ENCODE assay signal across 8 mouse cellular contexts in genomic region chr10:20312736-20313301, GRCm38 (mm10). TPM values are rescaled to one million over a fixed set of nuclear protein-coding genes. Genes with fewer than 3 reads are reported as not detected.
A peak's percentile ranks its signal among the peaks of the same experiment; 100 is the strongest.
DNase-seq lines count a peak whose midpoint lies in the region; ATAC-seq and TF ChIP-seq lines count a peak whose summit lies in the region.

No protein-coding gene starts in this region.

- ATAC-seq in erythroblast, adult 5-6 weeks (replicated peaks; ENCODE audit: low FRiP score, poor library complexity, severe bottlenecking): peak; percentile 60
- peak; percentile 80 for ATAC-seq in heart, embryonic 11.5 days (replicated peaks; ENCODE audit: insufficient number of reproducible peaks, low FRiP score, low TSS enrichment)
- ATAC-seq in kidney, embryonic 15.5 days (replicated peaks; ENCODE audit: low FRiP score): peak; percentile 85
- ATAC-seq in limb, embryonic 15.5 days (ENCODE audit: insufficient number of reproducible peaks, low FRiP score, low TSS enrichment, low read depth): peak; percentile 56
- ATAC-seq in midbrain, postnatal 0 days (ENCODE audit: low FRiP score): peak; percentile 83

- no peak for TF ChIP-seq CTCF in brain, embryonic 14.5 days (IDR thresholded peaks at IDR 0.05; ENCODE audit: borderline replicate concordance, extremely low read depth, insufficient read depth, insufficient read length)
- no peak for TF ChIP-seq CTCF in midbrain, postnatal 0 days (IDR thresholded peaks at IDR 0.05)

- H3K36me3 ChIP-seq in heart, embryonic 11.5 days (ENCODE audit: control insufficient read depth, insufficient read depth, low read length): no peaks in the 10 kb centered on the region
- peaks cover 3% of the 10 kb centered on the region; the same call in 1 of the 2 replicates for H3K36me3 ChIP-seq in kidney, embryonic 15.5 days
- no peaks in the 10 kb centered on the region for H3K36me3 ChIP-seq in limb, embryonic 15.5 days
- no peaks in the 10 kb centered on the region for H3K36me3 ChIP-seq in midbrain, postnatal 0 days (ENCODE audit: insufficient read depth, low read length)

- no peak; the same call in 1 of the 2 replicates for TF ChIP-seq POLR2A in brain, embryonic 14.5 days (IDR thresholded peaks at IDR 0.05; ENCODE audit: borderline replicate concordance, extremely low read depth, insufficient read depth, insufficient read length, poor library complexity, severe bottlenecking)

- peak overlapping the region; percentile 85 for H3K4me3 ChIP-seq in heart, embryonic 11.5 days (ENCODE audit: low read depth, low read length)
- H3K4me3 ChIP-seq in kidney, embryonic 15.5 days (replicated peaks): peak overlapping the region; percentile 92
- H3K4me3 ChIP-seq in limb, embryonic 15.5 days: peak overlapping the region; percentile 70
- peak overlapping the region; percentile 78 for H3K4me3 ChIP-seq in midbrain, postnatal 0 days (ENCODE audit: low read depth, low read length)

- DNase-seq in CD4-positive helper T cell, adult 2 months (ENCODE audit: low read depth, low spot score): peak; percentile 94
- peak; percentile 95 for DNase-seq in brain, embryonic 14.5 days (ENCODE audit: low read depth)
- DNase-seq in midbrain, postnatal 0 days (ENCODE audit: low spot score): peak; percentile 92
- DNase-seq in spleen, postnatal 10 days (ENCODE audit: low spot score in 2 of 2): peak; percentile 78 to 88

- peak overlapping the region; percentile 99 for H3K9ac ChIP-seq in heart, embryonic 11.5 days (ENCODE audit: low read depth, low read length)
- peak overlapping the region; percentile 94 for H3K9ac ChIP-seq in kidney, embryonic 15.5 days
- peak overlapping the region; percentile 95 for H3K9ac ChIP-seq in limb, embryonic 15.5 days
- H3K9ac ChIP-seq in midbrain, postnatal 0 days (replicated peaks; ENCODE audit: low read length, poor library complexity, severe bottlenecking): peak overlapping the region; percentile 98

- WGBS in heart, embryonic 11.5 days (ENCODE audit: insufficient replicate concordance): under 1% methylated on average over 46 of the region's 54 CpGs
- WGBS in kidney, embryonic 15.5 days: under 1% methylated on average over 54 of the region's 54 CpGs
- under 1% methylated on average over 54 of the region's 54 CpGs for WGBS in limb, embryonic 15.5 days
- 1% methylated on average over 37 of the region's 54 CpGs for WGBS in midbrain, postnatal 0 days

- H3K9me3 ChIP-seq in heart, embryonic 11.5 days (replicated peaks; ENCODE audit: control insufficient read depth, low read length): no peaks in the 10 kb centered on the region
- H3K9me3 ChIP-seq in kidney, embryonic 15.5 days (replicated peaks): no peaks in the 10 kb centered on the region
- H3K9me3 ChIP-seq in limb, embryonic 15.5 days: no peaks in the 10 kb centered on the region
- no peaks in the 10 kb centered on the region for H3K9me3 ChIP-seq in midbrain, postnatal 0 days (ENCODE audit: low read length)

- no peaks in the 10 kb centered on the region for H3K27me3 ChIP-seq in heart, embryonic 11.5 days (ENCODE audit: control insufficient read depth, insufficient read depth, low read length)
- no peaks in the 10 kb centered on the region for H3K27me3 ChIP-seq in kidney, embryonic 15.5 days
- H3K27me3 ChIP-seq in limb, embryonic 15.5 days: no peaks in the 10 kb centered on the region
- no peaks in the 10 kb centered on the region for H3K27me3 ChIP-seq in midbrain, postnatal 0 days (ENCODE audit: insufficient read depth, low read length)

- peaks cover 11% of the 10 kb centered on the region for H3K4me1 ChIP-seq in heart, embryonic 11.5 days (ENCODE audit: control insufficient read depth, insufficient read depth, low read length)
- H3K4me1 ChIP-seq in kidney, embryonic 15.5 days: peaks cover 20% of the 10 kb centered on the region
- H3K4me1 ChIP-seq in limb, embryonic 15.5 days: peaks cover 15% of the 10 kb centered on the region
- no peaks in the 10 kb centered on the region for H3K4me1 ChIP-seq in midbrain, postnatal 0 days (ENCODE audit: insufficient read depth, low read length)

- H3K27ac ChIP-seq in heart, embryonic 11.5 days (ENCODE audit: low read depth, low read length): peak overlapping the region; percentile 100
- H3K27ac ChIP-seq in kidney, embryonic 15.5 days: peak overlapping the region; percentile 100
- peak overlapping the region; percentile 100 for H3K27ac ChIP-seq in limb, embryonic 15.5 days
- H3K27ac ChIP-seq in midbrain, postnatal 0 days (ENCODE audit: low read depth, low read length): peak overlapping the region; percentile 100

- peak overlapping the region; percentile 89 for H3K4me2 ChIP-seq in heart, embryonic 11.5 days
- H3K4me2 ChIP-seq in kidney, embryonic 15.5 days: peak overlapping the region; percentile 66
- H3K4me2 ChIP-seq in limb, embryonic 15.5 days: peak overlapping the region; percentile 57
- H3K4me2 ChIP-seq in midbrain, postnatal 0 days (ENCODE audit: low read depth, low read length, poor library complexity, severe bottlenecking): peak overlapping the region; percentile 75

RNA-seq across cellular contexts. Expression of gene Bclaf1, which starts 0.6 kb away (rescaled TPM):
- 73.3 and 87.8 TPM in 2 replicates for polyA plus RNA-seq in brain, embryonic 14.5 days (2012; rRNA removed)
- 70.5 and 83.8 TPM in 2 replicates for total RNA-seq in erythroblast, adult 5-6 weeks (2015; ENCODE audit: low replicate concordance)
- 218 and 248 TPM in 2 replicates for total RNA-seq in erythroblast, adult 5-6 weeks (2017; ENCODE audit: low replicate concordance)
- 94.9 and 96.1 TPM in 2 replicates for polyA plus RNA-seq in heart, embryonic 11.5 days (2014; fragmentation: Nextera tagmentation; extraction: Ambion mirVana)
- polyA plus RNA-seq in kidney, embryonic 15.5 days (2015; fragmentation: Nextera tagmentation; extraction: Ambion mirVana): 128 and 134 TPM in 2 replicates
- polyA plus RNA-seq in limb, embryonic 15.5 days (2015; fragmentation: Nextera tagmentation; extraction: Ambion mirVana): 108 and 112 TPM in 2 replicates
- total RNA-seq in midbrain, postnatal 0 days (2014; rRNA removed): 91.1 and 137 TPM in 2 replicates
- 84.8 and 101 TPM in 2 replicates for polyA plus RNA-seq in midbrain, postnatal 0 days (2015; fragmentation: Nextera tagmentation; extraction: Ambion mirVana)

RNA-seq across cellular contexts. Expression of gene Mtfr2, which starts 34.8 kb away (rescaled TPM):
- 3.1 and 4.2 TPM in 2 replicates for polyA plus RNA-seq in brain, embryonic 14.5 days (2012; rRNA removed)
- total RNA-seq in erythroblast, adult 5-6 weeks (2015; ENCODE audit: low replicate concordance): 20.8 and 24.5 TPM in 2 replicates
- total RNA-seq in erythroblast, adult 5-6 weeks (2017; ENCODE audit: low replicate concordance): 5.2 and 10.9 TPM in 2 replicates
- 1.5 and 2.1 TPM in 2 replicates for polyA plus RNA-seq in heart, embryonic 11.5 days (2014; fragmentation: Nextera tagmentation; extraction: Ambion mirVana)
- 2.4 and 2.7 TPM in 2 replicates for polyA plus RNA-seq in kidney, embryonic 15.5 days (2015; fragmentation: Nextera tagmentation; extraction: Ambion mirVana)
- polyA plus RNA-seq in limb, embryonic 15.5 days (2015; fragmentation: Nextera tagmentation; extraction: Ambion mirVana): 1.1 and 1.4 TPM in 2 replicates
- 0.27 and 0.94 TPM in 2 replicates for total RNA-seq in midbrain, postnatal 0 days (2014; rRNA removed)
- polyA plus RNA-seq in midbrain, postnatal 0 days (2015; fragmentation: Nextera tagmentation; extraction: Ambion mirVana): 0.23 and 0.34 TPM in 2 replicates

Comparison
In these comparisons a context has a peak if more than half of its experiments do, and no peak if none do; other contexts are left out.
1. Peak in every context shown above with its lines: DNase-seq, ATAC-seq, H3K4me3 ChIP-seq and H3K27ac ChIP-seq.